Mouse (Mus musculus) embryonic facial prominence, embryonic 10.5 days (tissue): Measurements from ENCODE around the gene Arf5. TPM values are rescaled to one million over a fixed set of nuclear protein-coding genes. Genes with fewer than 3 reads are reported as not detected.

ENCODE experiments used
- DNase-seq: peaks from one replicate; pipeline ENCODE4 v3.0.0-alpha.2; 2017; ENCODE audit warnings: low spot score
- H3K27ac ChIP-seq: fragments of 300-500 bp; sonication (generic); replicated peaks from 2 replicates; pipeline ENCODE4 v1.5.1; 2016; ENCODE audit warnings: mild to moderate bottlenecking
- H3K27me3 ChIP-seq: fragments of 300-500 bp; sonication (generic); replicated peaks from 2 replicates; pipeline ENCODE4 v1.6.1; 2016; ENCODE audit warnings: low read depth, mild to moderate bottlenecking; ENCODE audit not compliant: poor library complexity, severe bottlenecking
- H3K36me3 ChIP-seq: fragments of 300-500 bp; sonication (generic); replicated peaks from 2 replicates; pipeline ENCODE4 v1.6.1; 2016; ENCODE audit warnings: mild to moderate bottlenecking, moderate library complexity
- H3K4me1 ChIP-seq: fragments of 300-500 bp; sonication (generic); 2 replicates; pipeline ENCODE4 v1.6.1; 2016
- H3K4me3 ChIP-seq: fragments of 300-500 bp; sonication (generic); 2 replicates; pipeline ENCODE4 v1.5.1; 2016; ENCODE audit warnings: mild to moderate bottlenecking, moderate library complexity
- H3K9me3 ChIP-seq: fragments of 300-500 bp; sonication (generic); 2 replicates; pipeline ENCODE4 v1.6.1; 2016; ENCODE audit warnings: mild to moderate bottlenecking
- WGBS: fragments of 180-500 bp; shearing (Covaris S2); methylation state at CpG from one replicate; pipeline ENCODE4 v1.1.7; 2016; 5-methylcytosine and 5-hydroxymethylcytosine counted together
- polyA plus RNA-seq: library from polyadenylated mRNA; unstranded; fragments of >200 nt; fragmentation: Nextera tagmentation; extraction: Ambion mirVana; gene quantifications from 2 replicates; pipeline ENCODE4 v1.2.1, GENCODE M21; 2016

Gene Arf5
- polyA plus RNA-seq, 1 experiment from 2014 or later, result 287 TPM

DNA sequence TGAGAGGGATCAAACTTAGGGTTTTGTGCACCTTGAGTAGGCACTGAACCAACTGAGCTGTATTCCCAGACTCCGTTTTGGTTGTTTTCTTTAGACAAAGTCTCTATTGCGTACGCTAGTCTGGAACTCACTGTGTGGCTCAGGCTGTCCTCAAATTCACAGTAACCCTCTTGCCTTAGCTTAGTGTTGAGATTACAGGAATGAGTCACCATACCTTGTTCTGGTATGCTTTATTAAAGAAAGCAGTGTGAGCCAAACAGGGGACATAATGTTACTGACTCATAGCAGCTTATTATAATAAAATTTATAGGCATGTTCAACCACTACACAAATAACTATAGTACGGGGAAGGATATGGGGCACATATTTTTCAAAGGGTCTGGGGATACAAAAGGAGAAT, 50.9 kb downstream of the Arf5 start:
- Histone ChIP-seq H3K36me3 (no peaks in the 10 kb centered on the region), H3K4me1 (peaks cover 6% of the 10 kb centered on the region; the same call in 1 of the 2 replicates), H3K27me3 (no peaks in the 10 kb centered on the region), H3K27ac (no peak overlapping the region), H3K9me3 (no peaks in the 10 kb centered on the region), H3K4me3 (no peak overlapping the region)
- no peak for DNase-seq
- 90% methylated on average over 4 of the region's 4 CpGs for WGBS

DNA sequence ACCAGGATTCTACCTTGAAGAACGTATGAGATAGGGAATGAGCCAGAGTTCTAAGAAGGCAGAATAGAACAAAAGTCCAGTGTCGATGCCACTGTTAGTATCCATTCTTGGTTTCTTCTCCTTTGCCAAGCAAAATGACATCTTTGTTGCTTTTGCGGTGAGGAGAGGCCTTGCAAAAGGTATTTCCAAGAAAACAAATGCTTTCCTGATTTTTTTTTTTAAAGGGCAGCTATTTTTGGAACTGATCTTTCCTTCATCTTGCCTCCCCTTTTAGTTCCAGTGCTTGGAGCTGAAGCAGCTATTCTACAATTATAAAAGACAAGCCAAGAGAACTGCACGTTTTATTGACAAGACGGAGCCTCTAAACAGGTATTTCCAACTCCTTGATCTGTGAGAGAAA, 51.5 kb downstream of the Arf5 start, which contains the start of gene Snd1:
Snd1 (plus strand) TSS at position 301 of the 400 bp plus-strand sequence.
- no peaks in the 10 kb centered on the region for H3K36me3 ChIP-seq
- H3K27me3 ChIP-seq, result no peaks in the 10 kb centered on the region
- H3K4me1 ChIP-seq, result peaks cover 6% of the 10 kb centered on the region; the same call in 1 of the 2 replicates
- H3K27ac ChIP-seq, result no peak within 1 kb of the TSS
- DNase-seq, result no peak
- WGBS, result 86% methylated on average over 5 of the region's 5 CpGs
- H3K9me3 ChIP-seq, result no peaks in the 10 kb centered on the region
- H3K4me3 ChIP-seq, result no peak within 1 kb of the TSS

Other genes starting within 250 kb of the Arf5 start
- gene Zfp800, start 25.6 kb upstream of the Arf5 start, polyA plus RNA-seq, result 16.9 and 17.8 TPM in 2 replicates
- gene Fscn3, start 4.2 kb downstream of the Arf5 start, polyA plus RNA-seq, result 0.08 TPM in 1 of 2 replicates, not detected in the other
- gene Gcc1, start 4.8 kb downstream of the Arf5 start, polyA plus RNA-seq, result 10.2 and 11.3 TPM in 2 replicates
- 0.12 TPM in 1 of 2 replicates, not detected in the other for gene Pax4, start 25.8 kb downstream of the Arf5 start, polyA plus RNA-seq
- 119 and 127 TPM in 2 replicates for gene Snd1, start 51.6 kb downstream of the Arf5 start, polyA plus RNA-seq